Mouse (Mus musculus) stomach, embryonic 14.5 days (tissue): ENCODE data around the gene Ccnd2. TPM values are rescaled to one million over a fixed set of nuclear protein-coding genes. Genes with fewer than 3 reads are reported as not detected.

Source experiments
- ATAC-seq: fragments of 200-750 bp; cut with Nextera tagmentation; 2 replicates; pipeline ENCODE4 v1.8.0; 2017; ENCODE audit warnings: low read depth, moderate TSS enrichment; ENCODE audit not compliant: insufficient number of reproducible peaks, insufficient read depth, low FRiP score
- H3K27ac ChIP-seq: fragments of 300-500 bp; sonication (generic); 2 replicates; pipeline ENCODE4 v1.5.1; 2014; ENCODE audit warnings: mild to moderate bottlenecking, low read length, moderate library complexity, mixed read lengths
- H3K27me3 ChIP-seq: fragments of 300-500 bp; sonication (generic); 2 replicates; pipeline ENCODE4 v1.6.1; 2014; ENCODE audit warnings: low read length, control low read depth, mixed read lengths; ENCODE audit not compliant: control insufficient read depth, insufficient read depth
- H3K36me3 ChIP-seq: fragments of 300-500 bp; sonication (generic); 2 replicates; pipeline ENCODE4 v1.6.1; 2014; ENCODE audit warnings: mild to moderate bottlenecking, control low read depth, low read length, moderate library complexity, mixed read lengths; ENCODE audit not compliant: control insufficient read depth, insufficient read depth
- H3K4me1 ChIP-seq: fragments of 300-500 bp; sonication (generic); 2 replicates; pipeline ENCODE4 v1.6.1; 2014; ENCODE audit warnings: low read length, control low read depth, mixed read lengths; ENCODE audit not compliant: control insufficient read depth, insufficient read depth
- H3K4me2 ChIP-seq: fragments of 300-500 bp; sonication (generic); replicated peaks from 2 replicates; pipeline ENCODE4 v1.6.1; 2014; ENCODE audit warnings: low read depth, low read length, control low read depth
- H3K4me3 ChIP-seq: fragments of 300-500 bp; sonication (generic); 2 replicates; pipeline ENCODE4 v1.5.1; 2014; ENCODE audit warnings: low read depth, low read length, control low read depth
- H3K9ac ChIP-seq: fragments of 300-500 bp; sonication (generic); replicated peaks from 2 replicates; pipeline ENCODE4 v1.6.1; 2014; ENCODE audit warnings: low read depth, mild to moderate bottlenecking, control low read depth, low read length, moderate library complexity, mixed read lengths
- H3K9me3 ChIP-seq: fragments of 300-500 bp; sonication (generic); 2 replicates; pipeline ENCODE4 v1.6.1; 2016; ENCODE audit warnings: low read depth, low read length, control low read depth; ENCODE audit not compliant: control insufficient read depth
- whole genome bisulfite sequencing: fragments of 180-500 bp; shearing (Covaris S2); extraction: QIAGEN DNeasy Blood & Tissue Kit; methylation state at CpG from one replicate; pipeline ENCODE4 v1.1.7; 2014; 5-methylcytosine and 5-hydroxymethylcytosine counted together
- polyA plus RNA-seq: library from polyadenylated mRNA; unstranded; fragments of >200 nt; fragmentation: Nextera tagmentation; extraction: Ambion mirVana; gene quantifications from 2 replicates; pipeline ENCODE4 v1.2.1, GENCODE M21; 2014

The Ccnd2 gene
- polyA plus RNA-seq, 1 experiment from 2014 or later = 1,268 TPM

DNA sequence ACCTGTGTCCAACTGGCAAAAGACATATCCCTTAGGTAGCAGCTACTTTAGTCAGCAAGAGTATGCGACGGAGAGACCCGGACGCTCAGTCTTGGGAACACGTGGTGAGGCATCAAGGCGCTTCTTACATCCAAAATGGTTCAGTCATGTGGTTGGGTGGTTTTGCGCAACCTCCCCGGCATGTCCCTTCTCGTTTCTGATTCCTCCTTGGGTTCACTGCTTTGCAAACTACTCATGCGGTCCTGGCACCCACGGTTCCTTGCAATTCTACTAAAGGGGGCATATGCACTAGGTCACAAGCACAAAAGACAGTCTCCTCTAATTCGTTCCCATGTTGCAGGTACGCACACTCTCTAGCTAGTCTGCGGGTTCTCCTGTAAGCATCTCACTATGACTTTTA is 22.3 kb downstream of the Ccnd2 start:
- ATAC-seq = no peak
- Histone ChIP-seq H3K27me3 (no peaks in the 10 kb centered on the region), H3K9ac (no peak overlapping the region), H3K27ac (no peak overlapping the region), H3K4me2 (no peak overlapping the region), H3K4me3 (no peak overlapping the region), H3K4me1 (no peaks in the 10 kb centered on the region), H3K9me3 (no peaks in the 10 kb centered on the region), H3K36me3 (peaks cover 63% of the 10 kb centered on the region)
- WGBS = 90% methylated on average over 14 of the region's 14 CpGs

DNA sequence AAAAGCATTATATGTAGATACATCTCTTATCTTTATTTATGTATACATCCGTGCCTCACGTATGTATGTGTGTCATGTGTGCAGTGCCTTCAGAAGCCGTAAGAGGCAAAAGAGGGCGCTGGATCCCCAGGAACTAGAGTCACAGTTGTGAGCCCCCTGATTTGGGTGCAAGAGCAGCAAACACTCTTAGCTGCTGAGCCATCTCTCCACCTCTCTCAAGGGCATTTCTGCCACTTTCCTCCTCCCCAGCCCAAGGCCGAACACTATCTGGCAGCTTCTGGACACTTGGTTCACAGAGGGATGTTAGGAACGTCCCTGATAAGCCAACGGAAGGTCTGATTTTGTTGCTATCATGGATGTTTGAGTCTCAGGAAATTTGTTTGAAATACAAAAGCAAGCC is 28.5 kb downstream of the Ccnd2 start:
- H3K4me3 ChIP-seq = no peak overlapping the region
- no peaks in the 10 kb centered on the region for H3K4me1 ChIP-seq
- H3K4me2 ChIP-seq = no peak overlapping the region
- no peak for ATAC-seq
- peaks cover 13% of the 10 kb centered on the region; the same call in 1 of the 2 replicates for H3K36me3 ChIP-seq
- WGBS = 80% methylated on average over 7 of the region's 7 CpGs
- H3K9me3 ChIP-seq = no peaks in the 10 kb centered on the region
- H3K27me3 ChIP-seq = no peaks in the 10 kb centered on the region
- no peak overlapping the region for H3K9ac ChIP-seq
- no peak overlapping the region for H3K27ac ChIP-seq

DNA sequence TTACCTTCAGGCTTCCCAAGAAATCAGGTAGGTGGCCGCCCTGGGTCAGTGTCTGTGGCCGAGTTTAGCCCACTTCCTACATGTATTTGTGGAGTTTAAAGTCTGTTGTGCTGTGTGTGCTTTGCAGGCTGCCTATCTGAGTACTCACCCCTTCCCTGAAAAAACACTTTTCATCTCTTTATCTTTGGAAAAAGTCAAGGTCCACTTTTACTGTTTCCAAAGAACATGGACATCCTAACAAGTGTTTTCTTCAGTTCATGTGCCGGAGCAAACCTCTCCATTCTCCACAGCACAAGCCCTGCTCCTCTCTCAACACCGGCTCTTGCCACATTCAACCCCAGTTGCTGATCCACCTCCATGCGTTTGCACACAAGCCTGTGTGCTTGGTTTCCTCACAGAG is 29.0 kb downstream of the Ccnd2 start:
- Histone ChIP-seq H3K27ac (no peak overlapping the region), H3K4me3 (no peak overlapping the region), H3K4me1 (no peaks in the 10 kb centered on the region), H3K9ac (no peak overlapping the region), H3K27me3 (no peaks in the 10 kb centered on the region), H3K9me3 (no peaks in the 10 kb centered on the region), H3K4me2 (no peak overlapping the region), H3K36me3 (peaks cover 13% of the 10 kb centered on the region; the same call in 1 of the 2 replicates)
- no peak for ATAC-seq
- WGBS = 86% methylated on average over 5 of the region's 5 CpGs

DNA sequence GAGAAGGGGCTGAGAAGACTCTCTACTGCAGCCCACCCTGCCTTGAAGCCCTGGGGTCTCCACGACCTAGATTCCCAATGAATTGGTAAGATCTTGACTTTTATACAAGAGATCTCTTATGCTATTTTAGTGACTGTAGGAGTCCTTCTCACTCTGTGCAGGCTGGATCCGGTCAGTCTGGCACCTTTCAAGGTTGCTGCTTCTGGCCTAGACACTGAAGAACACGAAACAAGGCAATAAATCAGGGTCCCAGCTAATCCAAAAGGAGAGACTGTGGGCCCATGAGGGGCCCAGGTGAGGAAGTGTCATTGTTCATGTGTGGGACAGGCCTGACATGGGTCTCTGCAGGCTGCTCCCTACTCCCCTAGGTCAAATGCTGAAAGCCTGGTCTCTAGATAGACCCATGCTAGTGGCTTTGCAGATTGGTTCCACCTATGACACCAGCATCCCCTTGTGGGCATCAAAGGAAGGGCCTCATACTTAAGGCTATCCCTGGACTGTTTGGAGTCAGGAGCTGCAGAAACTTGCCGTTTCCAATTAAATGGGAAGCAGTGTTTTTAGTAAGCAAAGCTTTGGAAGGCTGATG is 29.7 kb downstream of the Ccnd2 start:
- 81% methylated on average over 4 of the region's 4 CpGs for WGBS
- Histone ChIP-seq H3K9ac (no peak overlapping the region), H3K4me2 (no peak overlapping the region), H3K9me3 (no peaks in the 10 kb centered on the region), H3K4me1 (no peaks in the 10 kb centered on the region), H3K4me3 (no peak overlapping the region), H3K27ac (no peak overlapping the region), H3K36me3 (peaks cover 6% of the 10 kb centered on the region; the same call in 1 of the 2 replicates), H3K27me3 (no peaks in the 10 kb centered on the region)
- ATAC-seq = 0 out of 2 replicates have a peak, but pooled peaks have one; percentile 65

DNA sequence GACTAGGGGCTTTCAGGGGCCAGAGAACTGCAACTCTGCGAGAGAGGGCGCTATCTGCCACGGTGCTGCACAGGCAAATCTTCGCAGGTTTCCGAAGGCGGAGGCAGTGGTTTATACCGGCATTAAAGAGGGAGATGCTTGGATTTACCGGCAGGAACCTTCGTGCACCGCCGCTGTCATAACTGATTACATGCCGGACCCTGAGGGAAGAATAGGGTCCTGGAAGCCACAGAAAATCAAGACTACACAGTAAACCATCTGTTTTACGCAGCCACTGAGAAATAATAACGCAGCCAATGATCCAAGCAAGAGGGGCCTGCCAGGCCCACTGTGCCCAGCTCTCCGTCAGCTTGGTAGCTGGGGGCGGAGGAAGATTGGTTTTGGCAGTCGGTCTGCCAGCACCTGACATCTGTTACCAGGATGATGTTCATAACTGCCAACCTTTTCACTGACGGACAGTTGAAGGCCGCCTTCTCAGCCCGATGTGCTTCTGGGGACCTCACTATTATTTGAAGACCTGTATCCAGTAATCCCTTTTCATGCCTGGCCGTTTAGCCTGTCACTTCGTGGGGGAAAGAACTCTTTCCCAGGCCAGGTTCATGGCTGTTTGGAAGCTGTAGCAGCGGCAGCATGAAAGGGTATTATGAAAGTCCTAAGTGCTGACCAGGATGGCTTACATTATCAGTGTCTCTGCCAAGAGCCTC is 37.1 kb downstream of the Ccnd2 start:
- 68% methylated on average over 23 of the region's 23 CpGs for WGBS
- no peak overlapping the region for H3K4me2 ChIP-seq

DNA sequence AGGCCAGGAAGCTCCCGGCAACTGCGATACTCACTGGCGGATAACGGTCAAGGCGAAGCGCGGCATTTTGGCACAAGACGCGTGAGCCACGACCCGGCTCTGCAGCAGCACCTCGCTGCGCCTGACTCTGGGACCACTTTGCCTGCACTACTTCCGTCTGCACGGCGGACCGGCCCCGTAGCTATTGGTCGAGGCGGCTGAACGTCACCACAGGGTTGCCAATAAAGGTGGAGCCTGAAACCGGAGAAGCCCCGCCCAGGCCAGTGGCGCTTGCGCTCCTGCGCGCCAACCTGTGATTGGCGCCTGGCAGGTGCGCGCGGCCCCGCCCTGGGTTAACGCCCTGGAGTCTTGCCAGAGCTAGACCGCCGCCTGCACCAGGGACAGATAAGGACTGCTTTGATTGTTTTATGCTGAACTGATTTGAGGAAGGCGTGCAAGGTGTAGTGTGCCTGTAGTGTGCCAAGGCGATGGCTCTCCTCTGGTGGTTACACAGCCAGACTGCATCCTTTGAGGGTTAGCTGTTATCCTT is 42.5 kb downstream of the Ccnd2 start, which contains the start of gene Tigar:
Gene Tigar (minus strand): TSS at position 156 of the 529 bp plus-strand sequence.
- Histone ChIP-seq H3K27ac (no peak within 1 kb of the TSS), H3K9me3 (no peaks in the 10 kb centered on the region), H3K36me3 (no peaks in the 10 kb centered on the region), H3K4me1 (peaks cover 6% of the 10 kb centered on the region), H3K9ac (0 out of 2 replicates have a peak within 1 kb of the TSS, but pooled peaks have one; percentile 4), H3K4me2 (peak within 1 kb of the TSS; percentile 86), H3K27me3 (no peaks in the 10 kb centered on the region), H3K4me3 (peak within 1 kb of the TSS; percentile 56)
- peak; percentile 99 for ATAC-seq
- under 1% methylated on average over 37 of the region's 37 CpGs for WGBS

More for the DNA sequence above, 37.1 kb downstream of the Ccnd2 start:
- no peak overlapping the region for H3K27ac ChIP-seq
- H3K27me3 ChIP-seq = no peaks in the 10 kb centered on the region
- no peaks in the 10 kb centered on the region for H3K9me3 ChIP-seq
- H3K9ac ChIP-seq = no peak overlapping the region
- no peak overlapping the region for H3K4me3 ChIP-seq
- no peak for ATAC-seq
- H3K36me3 ChIP-seq = no peaks in the 10 kb centered on the region
- no peaks in the 10 kb centered on the region for H3K4me1 ChIP-seq

DNA sequence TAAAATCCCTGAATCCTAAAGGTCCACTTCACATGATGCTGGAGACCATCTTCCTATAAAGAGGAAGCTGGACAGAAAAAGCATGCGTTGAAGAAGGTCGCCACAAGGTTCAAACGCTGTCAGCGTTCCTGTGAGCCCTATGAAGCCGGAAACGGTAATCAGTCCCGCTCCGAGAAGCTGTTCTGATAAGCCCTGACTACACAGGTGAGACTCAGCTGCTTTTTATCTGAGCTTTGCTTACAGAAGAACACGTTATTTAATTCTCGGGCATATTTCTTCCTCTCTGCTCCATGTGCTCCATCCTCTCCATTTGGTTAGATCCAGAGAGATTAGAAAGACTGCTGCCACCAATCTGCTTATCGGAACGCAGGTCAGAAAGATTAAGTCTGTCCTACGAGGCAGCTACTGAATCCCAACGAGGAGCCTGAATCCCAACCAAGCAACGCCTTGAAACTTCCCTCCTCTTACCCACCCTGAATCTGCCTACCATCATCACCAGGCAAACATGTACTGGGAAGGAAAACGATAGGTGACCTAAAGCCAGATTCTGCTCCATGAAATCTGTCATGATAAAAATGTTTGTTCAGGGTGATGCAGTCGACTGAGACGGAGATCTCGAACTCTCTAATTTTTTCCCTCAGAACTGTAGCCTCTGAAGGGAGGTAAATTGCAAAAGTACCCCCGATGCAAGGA is 43.5 kb downstream of the Ccnd2 start:
- H3K36me3 ChIP-seq = no peaks in the 10 kb centered on the region
- H3K27me3 ChIP-seq = no peaks in the 10 kb centered on the region
- H3K4me1 ChIP-seq = peaks cover 6% of the 10 kb centered on the region
- no peak overlapping the region for H3K27ac ChIP-seq
- 0 out of 2 replicates have a peak overlapping the region, but pooled peaks have one; percentile 4 for H3K9ac ChIP-seq
- WGBS = 31% methylated on average over 20 of the region's 20 CpGs
- H3K4me3 ChIP-seq = peak overlapping the region; percentile 56
- no peak for ATAC-seq
- peak overlapping the region; percentile 86 for H3K4me2 ChIP-seq
- H3K9me3 ChIP-seq = no peaks in the 10 kb centered on the region

DNA sequence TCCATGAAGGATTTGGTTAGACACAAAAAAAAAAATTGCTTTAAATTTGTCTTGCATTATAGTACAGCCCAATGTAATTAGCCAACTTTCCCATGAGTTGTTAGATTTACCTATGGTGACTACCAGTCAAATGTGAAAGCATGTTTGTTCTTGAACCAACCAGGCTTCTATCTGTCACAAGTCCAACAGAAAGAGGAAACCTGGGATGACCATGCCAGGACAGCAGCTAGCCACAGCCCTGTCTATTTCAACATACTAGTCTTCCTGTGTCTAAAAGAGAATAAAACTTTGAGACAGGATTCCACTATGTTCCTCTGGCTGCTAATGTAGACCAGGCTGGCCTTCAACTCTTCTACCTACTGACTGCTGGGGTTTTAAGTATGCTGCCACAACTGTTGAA is 44.6 kb downstream of the Ccnd2 start:
- H3K9ac ChIP-seq = no peak overlapping the region
- no peak overlapping the region for H3K27ac ChIP-seq
- no peak for ATAC-seq
- no peak overlapping the region for H3K4me3 ChIP-seq
- peaks cover 6% of the 10 kb centered on the region for H3K4me1 ChIP-seq
- no peaks in the 10 kb centered on the region for H3K27me3 ChIP-seq
- H3K9me3 ChIP-seq = no peaks in the 10 kb centered on the region
- no peak overlapping the region for H3K4me2 ChIP-seq
- H3K36me3 ChIP-seq = no peaks in the 10 kb centered on the region
